Mouse (Mus musculus): ENCODE results near the gene Map2k4. TPM values are rescaled to one million over a fixed set of nuclear protein-coding genes. Genes with fewer than 3 reads are reported as not detected.

Gene Map2k4
- total RNA-seq (2023): 45.4 to 53.6 TPM (median 47.6 TPM) in 4 replicates

DNA sequence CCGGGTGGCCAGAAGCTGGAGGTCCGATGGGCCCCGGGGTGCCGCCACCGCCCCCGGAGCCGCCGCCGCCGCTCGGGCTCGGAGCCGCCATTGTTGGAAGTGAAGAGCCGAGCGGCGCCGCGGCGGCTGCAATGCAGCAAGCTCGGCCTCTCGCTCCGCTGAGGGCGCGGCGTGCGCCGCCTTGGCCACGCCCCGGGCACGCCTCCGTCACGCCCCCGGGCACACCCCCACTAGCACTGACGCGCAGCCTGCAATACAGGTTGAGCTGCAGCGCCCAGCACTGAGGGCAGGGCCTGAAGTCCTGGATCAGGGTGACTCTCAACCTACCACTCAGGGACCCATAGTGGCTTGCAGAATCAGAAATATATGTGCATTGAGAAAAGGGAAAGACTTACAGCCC is at the start of gene Map2k4:
Gene Map2k4 (minus strand): TSS at position 144 of the 400 bp plus-strand sequence.

GRCm38 (mm10) chr11:65806909-65807504 is 18.9 kb upstream of the Map2k4 start, which contains the start of gene Zkscan6:
Gene Zkscan6 (plus strand): TSS chr11:65807175.

Other genes with a start within 250 kb of the Map2k4 start
- gene Zkscan6, start 18.9 kb upstream of the Map2k4 start, total RNA-seq (2023): 24.0 to 26.8 TPM (median 25.1 TPM) in 4 replicates